ENCODE assay signal across 8 mouse cellular contexts in genomic region chr6:72440186-72440990, GRCm38 (mm10). TPM values are rescaled to one million over a fixed set of nuclear protein-coding genes. Genes with fewer than 3 reads are reported as not detected.
DNase-seq lines count a peak whose midpoint lies in the region; ATAC-seq and TF ChIP-seq lines count a peak whose summit lies in the region.

No protein-coding gene starts in this region.

- H3K27ac ChIP-seq in heart, embryonic 11.5 days (ENCODE audit: low read depth, low read length): peak overlapping the region; percentile 97
- peak overlapping the region; percentile 89 for H3K27ac ChIP-seq in ES-Bruce4 (ENCODE audit: insufficient read depth, low read length)
- peak overlapping the region; percentile 100 for H3K27ac ChIP-seq in embryonic facial prominence, embryonic 10.5 days (replicated peaks)
- H3K27ac ChIP-seq in hindbrain, embryonic 16.5 days (ENCODE audit: low read depth, low read length): peak overlapping the region; percentile 100
- H3K27ac ChIP-seq in liver, embryonic 12.5 days: peak overlapping the region; percentile 94
- peak overlapping the region; percentile 100 for H3K27ac ChIP-seq in stomach, embryonic 15.5 days

- DNase-seq in heart, adult 9 months (ENCODE audit: low spot score in 2 of 2): no peak
- peak; percentile 27 for DNase-seq in embryonic facial prominence, embryonic 10.5 days (ENCODE audit: low spot score)
- DNase-seq in adrenal gland, adult 18-20 months (ENCODE audit: low spot score in 2 of 2): no peak

- peak overlapping the region; percentile 95 for H3K9ac ChIP-seq in heart, embryonic 11.5 days (ENCODE audit: low read depth, low read length)
- H3K9ac ChIP-seq in ES-Bruce4 (ENCODE audit: low read depth, poor library complexity, severe bottlenecking): peak overlapping the region; percentile 98
- H3K9ac ChIP-seq in hindbrain, embryonic 16.5 days (ENCODE audit: low read depth, low read length): peak overlapping the region; percentile 100
- H3K9ac ChIP-seq in liver, embryonic 12.5 days: peak overlapping the region; percentile 95
- peak overlapping the region; percentile 68 for H3K9ac ChIP-seq in stomach, embryonic 15.5 days

- H3K4me2 ChIP-seq in heart, embryonic 11.5 days: peak overlapping the region; percentile 73
- peak overlapping the region; percentile 77 for H3K4me2 ChIP-seq in hindbrain, embryonic 16.5 days (ENCODE audit: low read length)
- H3K4me2 ChIP-seq in liver, embryonic 12.5 days: peak overlapping the region; percentile 79
- peak overlapping the region; percentile 83 for H3K4me2 ChIP-seq in stomach, embryonic 15.5 days

- peak overlapping the region; percentile 74 for H3K4me3 ChIP-seq in heart, embryonic 11.5 days (ENCODE audit: low read depth, low read length)
- H3K4me3 ChIP-seq in ES-Bruce4 (ENCODE audit: low read depth, low read length): peak overlapping the region; percentile 93
- H3K4me3 ChIP-seq in embryonic facial prominence, embryonic 10.5 days: peak overlapping the region; percentile 94
- peak overlapping the region; percentile 98 for H3K4me3 ChIP-seq in hindbrain, embryonic 16.5 days (ENCODE audit: low read length)
- peak overlapping the region; percentile 88 for H3K4me3 ChIP-seq in liver, embryonic 12.5 days
- peak overlapping the region; percentile 99 for H3K4me3 ChIP-seq in stomach, embryonic 15.5 days (replicated peaks)

- no peak for ATAC-seq in heart, embryonic 11.5 days (replicated peaks; ENCODE audit: insufficient number of reproducible peaks, low FRiP score, low TSS enrichment)
- no peak for ATAC-seq in hindbrain, embryonic 16.5 days
- peak; percentile 16; the same call in 1 of the 2 replicates for ATAC-seq in liver, embryonic 12.5 days
- ATAC-seq in stomach, embryonic 15.5 days (ENCODE audit: insufficient read depth, low FRiP score, low read depth): no peak

- H3K4me1 ChIP-seq in heart, embryonic 11.5 days (ENCODE audit: control insufficient read depth, insufficient read depth, low read length): peaks cover 24% of the 10 kb centered on the region
- H3K4me1 ChIP-seq in ES-Bruce4 (ENCODE audit: control insufficient read depth, insufficient read depth, low read length): peaks cover 3% of the 10 kb centered on the region
- peaks cover 31% of the 10 kb centered on the region for H3K4me1 ChIP-seq in embryonic facial prominence, embryonic 10.5 days
- H3K4me1 ChIP-seq in hindbrain, embryonic 16.5 days (ENCODE audit: control insufficient read depth, insufficient read depth, low read depth, low read length): peaks cover 26% of the 10 kb centered on the region
- peaks cover 44% of the 10 kb centered on the region for H3K4me1 ChIP-seq in liver, embryonic 12.5 days
- H3K4me1 ChIP-seq in stomach, embryonic 15.5 days: peaks cover 15% of the 10 kb centered on the region

- no peak for TF ChIP-seq CTCF in ES-Bruce4 (IDR thresholded peaks at IDR 0.05; ENCODE audit: low read depth, low read length)

- no peaks in the 10 kb centered on the region for H3K9me3 ChIP-seq in heart, embryonic 11.5 days (replicated peaks; ENCODE audit: control insufficient read depth, low read length)
- no peaks in the 10 kb centered on the region for H3K9me3 ChIP-seq in ES-Bruce4 (replicated peaks; ENCODE audit: control insufficient read depth, insufficient read depth, low read length, poor library complexity, severe bottlenecking)
- H3K9me3 ChIP-seq in embryonic facial prominence, embryonic 10.5 days: no peaks in the 10 kb centered on the region
- no peaks in the 10 kb centered on the region for H3K9me3 ChIP-seq in hindbrain, embryonic 16.5 days (ENCODE audit: control insufficient read depth, low read length)
- H3K9me3 ChIP-seq in liver, embryonic 12.5 days (replicated peaks): no peaks in the 10 kb centered on the region
- no peaks in the 10 kb centered on the region for H3K9me3 ChIP-seq in stomach, embryonic 15.5 days

- no peaks in the 10 kb centered on the region for H3K27me3 ChIP-seq in heart, embryonic 11.5 days (ENCODE audit: control insufficient read depth, insufficient read depth, low read length)
- no peaks in the 10 kb centered on the region for H3K27me3 ChIP-seq in ES-Bruce4 (ENCODE audit: control insufficient read depth, insufficient read depth, low read length, poor library complexity, severe bottlenecking)
- H3K27me3 ChIP-seq in embryonic facial prominence, embryonic 10.5 days (replicated peaks; ENCODE audit: low read depth, poor library complexity, severe bottlenecking): no peaks in the 10 kb centered on the region; the same call in 1 of the 2 replicates
- H3K27me3 ChIP-seq in hindbrain, embryonic 16.5 days (replicated peaks; ENCODE audit: control insufficient read depth, insufficient read depth, low read length): no peaks in the 10 kb centered on the region
- H3K27me3 ChIP-seq in liver, embryonic 12.5 days (replicated peaks): no peaks in the 10 kb centered on the region
- no peaks in the 10 kb centered on the region for H3K27me3 ChIP-seq in stomach, embryonic 15.5 days (replicated peaks)

- peaks cover 17% of the 10 kb centered on the region for H3K36me3 ChIP-seq in heart, embryonic 11.5 days (ENCODE audit: control insufficient read depth, insufficient read depth, low read length)
- H3K36me3 ChIP-seq in ES-Bruce4 (ENCODE audit: control insufficient read depth, insufficient read depth, low read length, poor library complexity, severe bottlenecking): peaks cover 33% of the 10 kb centered on the region
- peaks cover 28% of the 10 kb centered on the region for H3K36me3 ChIP-seq in embryonic facial prominence, embryonic 10.5 days (replicated peaks)
- peaks cover 13% of the 10 kb centered on the region for H3K36me3 ChIP-seq in hindbrain, embryonic 16.5 days (ENCODE audit: control insufficient read depth, insufficient read depth, low read length)
- H3K36me3 ChIP-seq in liver, embryonic 12.5 days: peaks cover 28% of the 10 kb centered on the region
- peaks cover 16% of the 10 kb centered on the region for H3K36me3 ChIP-seq in stomach, embryonic 15.5 days

- no peak for TF ChIP-seq EP300 in ES-Bruce4 (IDR thresholded peaks at IDR 0.05; ENCODE audit: insufficient read depth, low read depth, low read length)

- WGBS in heart, embryonic 11.5 days (ENCODE audit: insufficient replicate concordance): 15% methylated on average over 17 of the region's 17 CpGs
- 13% methylated on average over 17 of the region's 17 CpGs for WGBS in embryonic facial prominence, embryonic 10.5 days
- WGBS in hindbrain, embryonic 16.5 days: 6% methylated on average over 17 of the region's 17 CpGs
- WGBS in liver, embryonic 12.5 days (ENCODE audit: insufficient replicate concordance): 8% methylated on average over 17 of the region's 17 CpGs
- 10% methylated on average over 17 of the region's 17 CpGs for WGBS in stomach, embryonic 15.5 days

- no peak for TF ChIP-seq POLR2A in ES-Bruce4 (IDR thresholded peaks at IDR 0.05; ENCODE audit: insufficient read depth, low read length)

RNA-seq across cellular contexts. Expression of gene Mat2a, which starts 1.0 kb away (rescaled TPM):
- polyA plus RNA-seq in heart, embryonic 11.5 days (2014; fragmentation: Nextera tagmentation; extraction: Ambion mirVana): 321 and 349 TPM in 2 replicates
- polyA plus RNA-seq in ES-Bruce4 (2011; ENCODE audit: insufficient read depth, insufficient read length, low read depth, missing spikeins): 200 and 211 TPM in 2 replicates
- 473 and 481 TPM in 2 replicates for polyA plus RNA-seq in embryonic facial prominence, embryonic 10.5 days (2016; fragmentation: Nextera tagmentation; extraction: Ambion mirVana)
- polyA plus RNA-seq in hindbrain, embryonic 16.5 days (2015; fragmentation: Nextera tagmentation; extraction: Ambion mirVana): 300 and 327 TPM in 2 replicates
- 318 and 321 TPM in 2 replicates for polyA plus RNA-seq in liver, embryonic 12.5 days (2016; fragmentation: Nextera tagmentation; extraction: Ambion mirVana)
- 284 and 306 TPM in 2 replicates for polyA plus RNA-seq in stomach, embryonic 15.5 days (2015; fragmentation: Nextera tagmentation; extraction: Ambion mirVana)
- total RNA-seq in adrenal gland, adult 18-20 months (2021): 100 to 1,000 TPM; 291 to 320 TPM

RNA-seq across cellular contexts. Expression of gene Ggcx, which starts 26.3 kb away (rescaled TPM):
- polyA plus RNA-seq in heart, embryonic 11.5 days (2014; fragmentation: Nextera tagmentation; extraction: Ambion mirVana): 23.9 and 27.1 TPM in 2 replicates
- 16.6 and 18.8 TPM in 2 replicates for polyA plus RNA-seq in ES-Bruce4 (2011; ENCODE audit: insufficient read depth, insufficient read length, low read depth, missing spikeins)
- polyA plus RNA-seq in embryonic facial prominence, embryonic 10.5 days (2016; fragmentation: Nextera tagmentation; extraction: Ambion mirVana): 20.4 and 21.1 TPM in 2 replicates
- 15.8 and 18.5 TPM in 2 replicates for polyA plus RNA-seq in hindbrain, embryonic 16.5 days (2015; fragmentation: Nextera tagmentation; extraction: Ambion mirVana)
- 21.8 and 23.0 TPM in 2 replicates for polyA plus RNA-seq in liver, embryonic 12.5 days (2016; fragmentation: Nextera tagmentation; extraction: Ambion mirVana)
- 30.4 and 39.5 TPM in 2 replicates for polyA plus RNA-seq in stomach, embryonic 15.5 days (2015; fragmentation: Nextera tagmentation; extraction: Ambion mirVana)
- 10 to 100 TPM; 48.6 to 59.5 TPM for total RNA-seq in adrenal gland, adult 18-20 months (2021)

RNA-seq across cellular contexts. Expression of gene Vamp8, which starts 49.9 kb away (rescaled TPM):
- polyA plus RNA-seq in heart, embryonic 11.5 days (2014; fragmentation: Nextera tagmentation; extraction: Ambion mirVana): 137 and 142 TPM in 2 replicates
- polyA plus RNA-seq in ES-Bruce4 (2011; ENCODE audit: insufficient read depth, insufficient read length, low read depth, missing spikeins): 25.6 and 28.4 TPM in 2 replicates
- 53.2 and 59.8 TPM in 2 replicates for polyA plus RNA-seq in embryonic facial prominence, embryonic 10.5 days (2016; fragmentation: Nextera tagmentation; extraction: Ambion mirVana)
- 28.5 and 29.4 TPM in 2 replicates for polyA plus RNA-seq in hindbrain, embryonic 16.5 days (2015; fragmentation: Nextera tagmentation; extraction: Ambion mirVana)
- polyA plus RNA-seq in liver, embryonic 12.5 days (2016; fragmentation: Nextera tagmentation; extraction: Ambion mirVana): 220 and 223 TPM in 2 replicates
- 215 and 219 TPM in 2 replicates for polyA plus RNA-seq in stomach, embryonic 15.5 days (2015; fragmentation: Nextera tagmentation; extraction: Ambion mirVana)
- total RNA-seq in adrenal gland, adult 18-20 months (2021): 100 to 1,000 TPM; 111 to 140 TPM
